Mouse (Mus musculus) limb, embryonic 15.5 days (tissue): ENCODE measurements around the gene Mta2. TPM values are rescaled to one million over a fixed set of nuclear protein-coding genes. Genes with fewer than 3 reads are reported as not detected.
"Not testable (repeated sequence)": the region's sequence is repeated elsewhere in the genome, so short reads cannot be mapped to it uniquely, and the experiment has no call there.

Experiments
- ATAC-seq: fragments of 200-750 bp; cut with Nextera tagmentation; 2 replicates; pipeline ENCODE4 v1.8.0; 2017; ENCODE audit warnings: low read depth, moderate TSS enrichment; ENCODE audit not compliant: insufficient number of reproducible peaks, low FRiP score, low TSS enrichment
- H3K27ac ChIP-seq: fragments of 300-500 bp; sonication (generic); 2 replicates; pipeline ENCODE4 v1.5.1; 2015; ENCODE audit warnings: moderate library complexity, mild to moderate bottlenecking, inconsistent platforms
- H3K27me3 ChIP-seq: fragments of 300-500 bp; sonication (generic); 2 replicates; pipeline ENCODE4 v1.6.1; 2015; ENCODE audit warnings: inconsistent platforms
- H3K36me3 ChIP-seq: fragments of 300-500 bp; sonication (generic); 2 replicates; pipeline ENCODE4 v1.6.1; 2015; ENCODE audit warnings: inconsistent platforms
- H3K4me1 ChIP-seq: fragments of 300-500 bp; sonication (generic); 2 replicates; pipeline ENCODE4 v1.6.1; 2015; ENCODE audit warnings: inconsistent platforms
- H3K4me2 ChIP-seq: fragments of 300-500 bp; sonication (generic); 2 replicates; pipeline ENCODE4 v1.6.1; 2015; ENCODE audit warnings: mild to moderate bottlenecking, inconsistent platforms
- H3K4me3 ChIP-seq: fragments of 300-500 bp; sonication (generic); 2 replicates; pipeline ENCODE4 v1.5.1; 2015; ENCODE audit warnings: mild to moderate bottlenecking, inconsistent platforms
- H3K9ac ChIP-seq: fragments of 300-500 bp; sonication (generic); 2 replicates; pipeline ENCODE4 v1.6.1; 2015; ENCODE audit warnings: inconsistent platforms
- H3K9me3 ChIP-seq: fragments of 300-500 bp; sonication (generic); 2 replicates; pipeline ENCODE4 v1.6.1; 2016; ENCODE audit warnings: inconsistent platforms
- WGBS: fragments of 180-500 bp; shearing (Covaris S2); methylation state at CpG from one replicate; pipeline ENCODE4 v1.1.7; 2015; 5-methylcytosine and 5-hydroxymethylcytosine counted together
- polyA plus RNA-seq: library from polyadenylated mRNA; unstranded; fragments of >200 nt; fragmentation: Nextera tagmentation; extraction: Ambion mirVana; gene quantifications from 2 replicates; pipeline ENCODE4 v1.2.1, GENCODE M21; 2015

Gene Mta2
- polyA plus RNA-seq, 1 experiment from 2014 or later, result 160 TPM

DNA sequence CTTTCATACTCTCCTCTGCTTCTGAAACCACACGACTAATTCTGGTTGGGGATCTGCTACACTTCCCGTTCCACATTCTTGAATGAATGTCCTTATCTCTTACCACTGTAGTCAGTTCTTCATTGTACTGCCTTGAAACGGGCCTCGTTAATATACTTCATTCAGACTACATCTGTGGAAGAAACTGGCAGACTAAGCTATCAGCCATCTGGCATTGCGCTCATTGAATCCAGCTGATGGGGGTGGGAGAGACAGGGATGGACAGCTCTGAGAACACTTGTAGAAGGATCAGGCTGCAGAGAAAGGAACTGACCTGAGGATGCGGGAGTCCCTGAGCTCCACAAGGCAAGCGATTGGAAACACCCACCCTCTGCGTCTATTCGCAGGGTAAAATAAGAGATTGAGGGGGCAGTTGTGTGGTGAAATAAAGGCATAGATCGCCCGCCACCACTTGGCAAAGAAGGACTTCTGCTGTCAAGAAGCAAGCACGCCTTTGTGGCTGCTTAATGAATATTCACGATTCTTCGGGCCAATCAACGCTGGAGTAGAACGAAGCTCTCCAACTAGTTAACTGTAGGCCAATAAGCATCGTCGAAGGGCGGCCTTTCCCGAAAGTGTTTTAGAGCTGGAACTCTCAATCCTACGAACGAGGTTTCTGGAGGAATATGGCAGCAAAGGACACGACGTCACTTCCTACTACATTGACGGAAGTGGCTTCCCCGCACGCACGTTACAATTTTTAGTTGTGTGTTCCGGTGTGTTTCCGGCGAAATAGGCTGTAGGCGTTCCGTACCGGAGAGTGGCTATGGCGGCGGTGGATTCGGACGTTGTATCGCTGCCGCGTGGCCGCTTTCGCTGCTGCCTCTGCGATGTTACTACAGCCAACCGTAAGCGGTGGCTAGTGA lies 11.7 kb downstream of the Mta2 start, which contains the start of gene Tut1:
Gene Tut1, plus strand, starts transcription at position 713 of the 905 bp plus-strand sequence.
- H3K4me2 ChIP-seq, result peak within 1 kb of the TSS; percentile 73
- ATAC-seq, result peak; percentile 91
- WGBS, result 2% methylated on average over 46 of the region's 46 CpGs

DNA sequence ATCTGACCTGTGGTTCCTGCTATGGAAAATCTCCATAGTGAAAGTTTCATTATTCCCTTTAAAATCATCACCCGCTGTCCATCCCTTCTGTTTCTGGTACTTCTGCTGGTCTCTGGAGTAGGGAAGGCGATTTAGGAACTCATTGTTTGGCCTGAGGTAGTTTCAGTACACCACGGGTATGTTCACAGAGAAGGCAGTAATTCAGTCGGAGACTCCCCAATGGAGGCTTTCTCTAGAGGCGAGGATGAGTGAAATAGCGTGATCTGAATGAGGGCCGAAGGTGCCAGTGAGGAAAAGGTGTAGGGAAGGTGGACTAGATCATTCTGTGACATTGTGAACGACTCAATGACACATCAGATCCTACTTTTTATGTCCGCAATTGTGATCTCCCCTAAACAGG lies 12.5 kb downstream of the Mta2 start:
- WGBS, result 9% methylated on average over 9 of the region's 9 CpGs
- Histone ChIP-seq H3K4me3 (peak overlapping the region; percentile 64), H3K27ac (peak overlapping the region; percentile 81), H3K36me3 (peaks cover 60% of the 10 kb centered on the region), H3K27me3 (no peaks in the 10 kb centered on the region), H3K4me2 (peak overlapping the region; percentile 70), H3K9ac (peak overlapping the region; percentile 56), H3K9me3 (no peaks in the 10 kb centered on the region), H3K4me1 (peaks cover 26% of the 10 kb centered on the region)
- ATAC-seq, result no peak

More for the DNA sequence above, 11.7 kb downstream of the Mta2 start, which contains the start of gene Tut1:
- Histone ChIP-seq H3K27ac (peak within 1 kb of the TSS; percentile 83), H3K4me1 (peaks cover 26% of the 10 kb centered on the region), H3K4me3 (peak within 1 kb of the TSS; percentile 64), H3K27me3 (no peaks in the 10 kb centered on the region), H3K9ac (peak within 1 kb of the TSS; percentile 56), H3K9me3 (no peaks in the 10 kb centered on the region), H3K36me3 (peaks cover 60% of the 10 kb centered on the region)

DNA sequence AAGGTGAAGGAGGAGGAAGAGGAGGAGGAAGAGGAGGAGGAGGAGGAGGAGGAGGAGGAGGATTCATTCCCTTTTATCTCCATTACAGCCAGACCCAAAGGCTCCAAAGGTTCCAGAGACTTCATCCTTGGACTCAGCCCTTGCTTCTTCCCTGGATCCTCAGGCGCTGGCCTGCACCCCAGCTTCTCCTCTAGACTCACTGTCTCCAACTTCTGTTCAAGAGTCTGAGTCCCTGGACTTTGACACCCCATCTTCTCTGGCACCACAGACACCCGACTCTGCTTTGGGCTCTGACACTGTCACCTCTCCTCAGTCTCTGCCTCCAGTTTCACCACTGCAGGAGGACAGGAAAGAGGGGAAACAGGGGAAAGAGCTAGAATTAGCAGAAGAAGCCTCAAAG lies 20.6 kb downstream of the Mta2 start:
- H3K27ac ChIP-seq, result no peak overlapping the region
- no peak for ATAC-seq
- peaks cover 80% of the 10 kb centered on the region for H3K36me3 ChIP-seq
- H3K9me3 ChIP-seq, result no peaks in the 10 kb centered on the region
- no peaks in the 10 kb centered on the region for H3K27me3 ChIP-seq
- H3K9ac ChIP-seq, result no peak overlapping the region
- H3K4me2 ChIP-seq, result no peak overlapping the region
- no peak overlapping the region for H3K4me3 ChIP-seq
- WGBS, result 93% methylated on average over 2 of the region's 2 CpGs
- peaks cover 9% of the 10 kb centered on the region for H3K4me1 ChIP-seq

DNA sequence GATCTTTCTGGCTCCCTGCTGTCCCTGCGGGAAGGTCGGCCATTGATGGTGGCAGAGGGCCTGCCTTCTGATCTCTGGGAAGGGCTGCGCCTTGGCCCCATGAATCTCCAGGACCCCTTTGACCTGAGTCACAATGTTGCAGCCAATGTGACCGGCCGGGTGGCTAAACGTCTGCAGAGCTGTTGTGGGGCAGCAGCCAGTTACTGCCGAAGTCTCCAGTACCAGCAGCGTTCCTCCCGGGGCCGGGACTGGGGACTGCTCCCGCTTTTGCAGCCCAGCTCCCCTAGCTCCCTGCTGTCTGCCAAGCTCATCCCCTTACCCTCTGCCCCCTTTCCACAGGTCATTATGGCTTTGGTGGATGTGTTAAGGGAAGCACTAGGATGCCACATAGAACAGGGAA lies 23.4 kb downstream of the Mta2 start:
- Histone ChIP-seq H3K4me2 (no peak overlapping the region), H3K27ac (peak overlapping the region; percentile 96; the same call in 1 of the 2 replicates), H3K4me1 (peaks cover 17% of the 10 kb centered on the region), H3K36me3 (peaks cover 71% of the 10 kb centered on the region), H3K9ac (no peak overlapping the region), H3K27me3 (no peaks in the 10 kb centered on the region), H3K4me3 (0 out of 2 replicates have a peak overlapping the region, but pooled peaks have one; percentile 0), H3K9me3 (no peaks in the 10 kb centered on the region)
- WGBS, result 91% methylated on average over 11 of the region's 11 CpGs
- ATAC-seq, result no peak

GRCm38 (mm10) chr19:8965771-8966170 lies 24.1 kb downstream of the Mta2 start:
- H3K9ac ChIP-seq, result peak overlapping the region; percentile 57; the same call in 1 of the 2 replicates
- H3K27ac ChIP-seq, result peak overlapping the region; percentile 96
- peak overlapping the region; percentile 75 for H3K4me3 ChIP-seq
- 70% methylated on average over 8 of the region's 8 CpGs for WGBS
- H3K36me3 ChIP-seq, result peaks cover 71% of the 10 kb centered on the region
- H3K4me2 ChIP-seq, result peak overlapping the region; percentile 61
- H3K27me3 ChIP-seq, result no peaks in the 10 kb centered on the region
- ATAC-seq, result no peak
- H3K9me3 ChIP-seq, result no peaks in the 10 kb centered on the region
- peaks cover 17% of the 10 kb centered on the region for H3K4me1 ChIP-seq

DNA sequence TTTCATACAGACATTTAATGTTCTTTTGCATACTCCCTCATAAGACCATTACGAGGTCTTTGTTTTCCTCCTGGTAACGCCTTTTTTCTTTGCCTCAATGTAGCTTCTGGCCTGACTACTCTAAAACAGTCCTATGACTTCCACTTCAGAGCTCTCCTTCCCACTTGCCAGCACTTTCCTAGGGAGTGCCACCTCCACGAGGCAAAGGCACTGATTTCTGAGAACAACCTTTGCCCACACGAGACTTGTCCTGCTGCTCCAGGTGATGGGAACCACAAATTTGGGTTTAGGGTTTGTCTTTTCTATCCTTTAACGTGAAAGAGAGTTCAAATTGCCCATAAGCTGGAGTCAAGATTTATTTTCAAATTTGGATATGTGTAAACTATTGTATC lies 24.5 kb downstream of the Mta2 start:
- peaks cover 71% of the 10 kb centered on the region for H3K36me3 ChIP-seq
- H3K4me2 ChIP-seq, result peak overlapping the region; percentile 61
- 29% methylated on average over 5 of the region's 5 CpGs for WGBS
- H3K9me3 ChIP-seq, result no peaks in the 10 kb centered on the region
- H3K9ac ChIP-seq, result peak overlapping the region; percentile 57
- H3K27me3 ChIP-seq, result no peaks in the 10 kb centered on the region
- peaks cover 17% of the 10 kb centered on the region for H3K4me1 ChIP-seq
- H3K4me3 ChIP-seq, result peak overlapping the region; percentile 75
- peak overlapping the region; percentile 96 for H3K27ac ChIP-seq
- ATAC-seq, result no peak

DNA sequence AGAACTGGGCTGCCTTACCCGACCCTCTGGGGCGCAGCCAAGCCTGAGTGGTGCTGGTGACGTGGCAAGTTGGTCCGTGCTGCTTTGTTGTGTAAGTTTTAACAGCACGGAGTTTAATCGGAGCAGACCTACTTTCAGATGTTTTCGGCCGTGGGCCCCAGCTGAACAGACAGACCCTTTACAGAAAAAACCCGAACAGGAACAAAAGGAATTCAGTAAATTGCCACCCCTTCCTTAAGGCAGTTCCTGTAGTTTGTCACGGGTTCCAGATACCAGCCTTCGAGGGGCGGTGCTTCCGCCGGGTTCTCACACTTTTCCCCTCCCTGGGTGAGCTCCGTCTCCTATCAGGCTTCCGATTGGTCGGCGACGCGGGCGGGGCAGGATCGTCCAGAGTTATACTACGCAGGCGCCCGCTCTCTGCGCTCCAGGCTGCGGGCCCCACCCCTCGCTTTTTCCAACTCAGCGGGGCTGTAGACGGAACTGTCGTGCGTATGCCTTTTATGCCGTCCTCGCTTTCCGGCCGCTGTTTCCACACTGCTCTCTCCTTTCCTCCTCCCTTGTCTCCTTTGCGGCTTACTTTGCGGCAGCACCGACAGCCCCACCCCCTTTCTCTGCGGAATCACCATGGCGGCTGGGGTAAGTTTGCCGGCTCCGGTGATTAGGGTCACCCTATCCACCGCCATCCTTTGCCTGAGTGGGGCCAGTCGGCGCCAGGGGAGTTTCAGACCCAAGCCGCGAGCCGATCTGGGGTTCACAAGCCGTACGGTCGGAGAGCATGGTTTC lies 25.1 kb downstream of the Mta2 start, which contains the start of gene Eef1g:
Gene Eef1g, plus strand, starts transcription at position 452 of the 783 bp plus-strand sequence.
- WGBS, result under 1% methylated on average over 52 of the region's 52 CpGs
- Histone ChIP-seq H3K36me3 (peaks cover 71% of the 10 kb centered on the region), H3K4me2 (peak within 1 kb of the TSS; percentile 61), H3K27ac (peak within 1 kb of the TSS; percentile 96), H3K9me3 (no peaks in the 10 kb centered on the region), H3K4me1 (peaks cover 17% of the 10 kb centered on the region), H3K9ac (peak within 1 kb of the TSS; percentile 92), H3K4me3 (peak within 1 kb of the TSS; percentile 75), H3K27me3 (no peaks in the 10 kb centered on the region)
- ATAC-seq, result peak; percentile 100

DNA sequence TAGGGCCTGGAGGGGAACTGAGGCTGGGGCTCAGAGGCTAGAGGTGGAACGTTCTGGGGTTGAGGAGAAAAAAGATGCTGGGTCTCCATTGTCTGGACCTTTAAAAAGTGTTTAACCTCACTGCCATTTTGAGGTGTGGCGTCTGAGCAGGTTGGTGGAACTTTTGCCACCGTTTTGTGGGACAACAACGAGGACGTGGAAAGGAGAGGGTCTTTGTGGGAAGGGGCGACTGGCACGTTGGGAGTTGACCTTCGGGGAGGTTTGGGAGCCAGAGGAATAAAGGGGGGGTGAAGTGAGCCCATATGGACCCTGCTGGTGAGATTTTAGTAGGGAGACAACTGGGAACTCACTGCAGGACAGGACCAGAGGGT lies 25.7 kb downstream of the Mta2 start:
- peak overlapping the region; percentile 75 for H3K4me3 ChIP-seq
- ATAC-seq, result no peak
- peak overlapping the region; percentile 87 for H3K27ac ChIP-seq
- H3K9me3 ChIP-seq, result no peaks in the 10 kb centered on the region
- no peaks in the 10 kb centered on the region for H3K27me3 ChIP-seq
- 0% methylated on average over 8 of the region's 8 CpGs for WGBS
- peaks cover 71% of the 10 kb centered on the region for H3K36me3 ChIP-seq
- peak overlapping the region; percentile 61 for H3K4me2 ChIP-seq
- H3K9ac ChIP-seq, result peak overlapping the region; percentile 92
- peaks cover 17% of the 10 kb centered on the region for H3K4me1 ChIP-seq

- Histone ChIP-seq H3K9me3 (no peaks in the 10 kb centered on the region), H3K4me3 (peak overlapping the region; percentile 75), H3K9ac (peak overlapping the region; percentile 92), H3K4me1 (peaks cover 17% of the 10 kb centered on the region), H3K36me3 (peaks cover 71% of the 10 kb centered on the region), H3K4me2 (peak overlapping the region; percentile 61), H3K27ac (peak overlapping the region; percentile 87), H3K27me3 (no peaks in the 10 kb centered on the region)
- WGBS, result 4% methylated on average over 9 of the region's 9 CpGs
- ATAC-seq, result no peak
These were observed 26.2 kb downstream of the Mta2 start for GRCm38 (mm10) chr19:8967893-8968292.

- not testable (repeated sequence) for H3K9ac ChIP-seq, H3K27me3 ChIP-seq, H3K9me3 ChIP-seq, H3K4me3 ChIP-seq, H3K27ac ChIP-seq, H3K4me2 ChIP-seq, ATAC-seq
- H3K36me3 ChIP-seq, result peaks cover 87% of the 10 kb centered on the region
- 89% methylated on average over 8 of the region's 8 CpGs for WGBS
- H3K4me1 ChIP-seq, result peaks cover 12% of the 10 kb centered on the region
These were observed 30.8 kb downstream of the Mta2 start for GRCm38 (mm10) chr19:8972491-8972890.

DNA sequence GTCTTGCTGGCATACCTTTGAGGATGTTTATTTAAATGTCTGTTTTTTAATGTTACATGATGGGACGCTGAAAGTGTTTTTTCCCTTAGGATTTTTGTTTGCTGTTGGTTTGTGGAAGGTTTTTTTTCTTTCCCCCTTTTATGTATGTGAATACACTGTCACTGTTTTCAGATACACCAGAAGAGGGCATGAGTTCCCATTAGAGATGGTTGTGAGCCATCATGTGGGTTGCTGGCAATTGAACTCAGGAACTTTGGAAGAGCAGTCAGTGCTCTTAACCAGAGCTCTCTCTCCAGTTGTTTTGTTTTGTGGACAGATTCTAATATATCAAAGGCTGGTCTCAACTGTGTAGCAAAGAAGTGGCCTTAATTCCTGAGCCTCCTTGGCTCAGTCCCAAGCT lies 33.0 kb downstream of the Mta2 start:
- H3K4me1 ChIP-seq, result peaks cover 5% of the 10 kb centered on the region
- H3K36me3 ChIP-seq, result peaks cover 97% of the 10 kb centered on the region
- H3K4me3 ChIP-seq, result no peak overlapping the region
- no peak for ATAC-seq
- H3K9me3 ChIP-seq, result no peaks in the 10 kb centered on the region
- WGBS, result 82% methylated on average over 1 of the region's 1 CpGs
- no peak overlapping the region for H3K27ac ChIP-seq
- H3K27me3 ChIP-seq, result no peaks in the 10 kb centered on the region
- no peak overlapping the region for H3K9ac ChIP-seq
- no peak overlapping the region for H3K4me2 ChIP-seq
